Mouse (Mus musculus): ENCODE results near the gene Fblim1.
A peak's percentile ranks its signal among the peaks of the same experiment; 100 is the strongest.

Gene Fblim1

GRCm38 (mm10) chr4:141599251-141600141 is 6.4 kb downstream of the Fblim1 start:
- DNase-seq (ENCODE audit: low spot score in 2 of 2) = peak in 1 of 2 experiments; percentile 61

- DNase-seq (ENCODE audit: low spot score in 2 of 2) = no peak
Measured at GRCm38 (mm10) chr4:141598894-141599250, 7.0 kb downstream of the Fblim1 start.

- DNase-seq (ENCODE audit: low spot score in 2 of 2) = peak in 1 of 2 experiments; percentile 55
Measured at GRCm38 (mm10) chr4:141598199-141598893, 7.5 kb downstream of the Fblim1 start.

DNA sequence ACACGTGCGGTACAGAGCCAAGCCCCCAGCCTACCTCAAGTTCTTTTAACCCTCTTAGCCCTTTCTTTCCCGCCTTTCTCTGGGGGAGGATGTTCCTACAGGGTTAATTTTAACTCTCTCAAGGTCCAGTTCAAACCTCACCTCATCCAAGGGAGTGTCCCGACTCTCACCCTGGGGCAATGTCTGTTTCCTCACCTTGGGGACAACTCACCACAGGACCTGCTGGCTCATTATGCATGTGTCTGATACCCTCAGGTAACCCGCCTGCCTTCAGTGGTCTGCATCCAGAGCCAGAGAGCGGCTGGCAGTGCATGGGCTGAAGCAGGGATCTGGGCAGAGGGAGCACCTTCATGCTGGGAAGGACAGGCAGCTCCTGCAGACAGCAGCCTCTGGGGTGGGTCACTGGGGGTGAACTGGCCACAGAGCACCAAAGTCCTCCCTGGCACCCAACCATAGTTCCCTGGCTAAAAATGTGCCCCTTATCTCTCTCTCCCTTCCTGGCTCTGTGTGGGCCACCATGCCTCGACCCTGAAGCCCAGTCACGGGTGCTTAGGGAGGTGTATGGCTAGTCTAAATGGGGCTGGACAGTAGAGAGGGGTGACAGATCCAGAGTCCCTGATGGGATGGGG is 9.1 kb downstream of the Fblim1 start:
- peak in 1 of 2 experiments; percentile 52 for DNase-seq (ENCODE audit: low spot score in 2 of 2)

DNA sequence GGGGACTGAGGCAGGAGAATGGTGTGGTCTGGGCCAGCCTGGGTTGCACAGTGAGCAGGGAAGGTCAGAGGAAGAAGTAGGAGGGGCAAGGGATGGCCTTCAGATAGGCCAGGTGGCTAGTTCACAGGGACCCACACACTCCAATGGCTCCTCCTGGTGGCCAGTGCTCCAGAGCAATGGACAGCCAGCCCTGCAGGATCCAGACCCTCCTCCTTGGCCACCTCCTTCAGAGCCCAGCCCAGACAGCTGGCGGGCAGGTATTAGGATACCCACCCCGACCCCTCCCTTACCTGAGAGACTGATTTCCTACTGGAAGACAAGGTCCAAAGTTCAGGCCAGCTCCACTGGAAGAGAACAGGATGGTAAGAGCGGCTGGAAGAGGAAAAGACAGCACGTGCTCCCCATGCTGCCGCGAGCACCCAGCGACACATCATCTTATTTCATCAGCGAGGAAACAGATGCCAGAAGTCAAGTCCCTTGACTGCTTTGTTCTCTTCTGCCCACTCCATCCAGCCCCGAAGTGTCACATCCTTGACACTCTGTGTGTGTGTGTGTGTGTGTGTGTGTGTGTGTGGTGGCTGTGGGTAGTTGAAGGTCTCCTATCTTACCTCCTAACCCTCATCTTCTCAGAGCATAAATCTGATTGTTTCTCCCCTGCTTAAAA is 10.2 kb downstream of the Fblim1 start:
- peak in 1 of 2 experiments; percentile 56 for DNase-seq (ENCODE audit: low spot score in 2 of 2)

GRCm38 (mm10) chr4:141595138-141595537 is 10.8 kb downstream of the Fblim1 start:
- DNase-seq (ENCODE audit: low spot score in 2 of 2) = peak in 1 of 2 experiments; percentile 60

DNA sequence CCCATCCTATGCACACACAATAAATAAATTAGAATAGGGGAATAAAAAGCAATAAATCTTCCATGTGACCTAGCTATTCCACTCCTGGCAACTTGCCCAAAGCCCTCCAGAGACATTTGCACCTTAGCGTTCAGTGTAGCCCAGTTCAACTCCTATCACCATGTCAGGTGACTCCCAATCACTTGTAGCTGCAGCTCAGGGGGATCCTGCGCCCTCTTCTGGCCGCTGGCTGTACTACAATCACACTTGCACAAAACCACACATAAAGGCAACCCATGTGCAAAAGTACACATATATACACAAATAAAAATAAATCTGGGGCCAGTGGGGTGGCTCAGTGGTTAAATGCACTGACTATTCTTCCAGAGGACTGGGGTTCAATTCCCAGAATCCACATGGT is 14.3 kb downstream of the Fblim1 start:
- DNase-seq (ENCODE audit: low spot score in 2 of 2) = peak; percentile 45 to 79

GRCm38 (mm10) chr4:141583919-141584318 is 22.0 kb downstream of the Fblim1 start:
- DNase-seq (ENCODE audit: low spot score in 2 of 2) = no peak

GRCm38 (mm10) chr4:141581051-141581450 is 24.8 kb downstream of the Fblim1 start:
- no peak for DNase-seq (ENCODE audit: low spot score in 2 of 2)

DNA sequence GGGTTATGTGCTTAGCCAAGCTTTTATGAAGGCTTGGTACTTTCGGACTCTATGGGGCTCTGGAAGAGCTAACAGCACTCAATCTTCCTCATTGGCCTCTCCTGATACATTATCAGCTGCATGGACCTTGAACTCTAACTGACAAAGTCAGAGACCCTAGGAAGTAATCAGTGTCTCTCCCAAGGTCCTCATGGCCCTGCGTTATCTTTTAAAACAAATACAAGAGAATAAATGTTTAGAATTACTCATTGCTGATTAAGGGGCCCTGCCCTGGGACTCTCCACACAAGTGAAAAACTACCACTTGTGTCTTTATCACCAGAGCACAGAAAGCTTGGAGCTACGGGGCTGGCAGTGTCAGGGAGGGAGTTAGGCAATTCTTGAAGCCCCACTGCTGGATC is 27.1 kb downstream of the Fblim1 start:
- no peak for DNase-seq (ENCODE audit: low spot score in 2 of 2)

GRCm38 (mm10) chr4:141576877-141577276 is 29.0 kb downstream of the Fblim1 start:
- DNase-seq (ENCODE audit: low spot score in 2 of 2) = peak in 1 of 2 experiments; percentile 59

DNA sequence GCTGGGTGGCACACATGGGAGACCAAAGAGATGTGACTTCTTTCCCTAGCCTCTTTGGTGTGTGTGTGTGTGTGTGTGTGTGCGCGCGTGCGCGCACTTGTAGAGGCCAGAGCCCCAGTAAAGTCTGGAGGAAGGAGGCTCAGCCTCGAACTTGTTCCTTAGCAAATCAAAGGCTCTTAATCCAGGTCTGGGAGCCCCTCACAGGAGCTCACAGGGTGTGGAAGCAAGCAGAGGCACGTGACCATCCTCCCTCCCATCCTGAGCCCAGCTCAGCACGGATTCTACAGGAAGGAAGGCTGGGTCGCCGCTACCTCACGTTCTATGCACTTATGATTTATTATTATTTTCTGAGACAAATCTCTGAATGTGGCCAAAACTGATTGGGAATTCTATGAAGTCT is 29.5 kb downstream of the Fblim1 start:
- peak in 1 of 2 experiments; percentile 50 for DNase-seq (ENCODE audit: low spot score in 2 of 2)

GRCm38 (mm10) chr4:141574789-141575702 is 30.9 kb downstream of the Fblim1 start:
- DNase-seq (ENCODE audit: low spot score in 2 of 2) = peak; percentile 80 to 95

DNA sequence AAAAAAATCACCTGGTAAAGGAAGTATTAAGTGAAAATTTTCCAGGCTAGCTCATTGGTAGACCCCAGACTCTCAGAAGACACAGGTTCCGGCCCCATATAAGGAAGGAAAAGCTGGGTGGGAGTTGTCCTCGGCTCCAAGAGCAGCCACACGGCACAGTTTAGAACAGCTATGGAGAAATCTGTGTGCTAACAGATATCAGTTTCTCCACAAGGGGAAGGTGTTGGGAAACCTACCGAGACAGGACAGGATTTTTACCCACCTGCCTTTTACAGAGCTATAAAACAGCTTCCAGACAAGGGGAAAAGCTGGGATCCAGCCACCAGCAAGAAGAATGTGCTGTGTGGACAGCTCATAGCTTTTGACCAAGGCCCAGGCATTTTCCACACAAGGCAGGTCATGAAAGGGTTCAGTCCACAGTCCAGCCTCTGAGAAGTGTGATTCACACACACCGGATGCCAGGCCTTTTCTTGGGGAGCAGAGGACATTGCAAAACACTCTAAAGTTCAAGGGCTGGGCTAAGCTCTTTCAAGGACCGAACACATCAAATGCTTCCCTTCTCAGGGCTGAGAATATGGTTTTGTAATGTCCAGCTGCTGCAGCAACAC is 32.4 kb downstream of the Fblim1 start:
- DNase-seq (ENCODE audit: low spot score in 2 of 2) = peak in 1 of 2 experiments; percentile 18

DNA sequence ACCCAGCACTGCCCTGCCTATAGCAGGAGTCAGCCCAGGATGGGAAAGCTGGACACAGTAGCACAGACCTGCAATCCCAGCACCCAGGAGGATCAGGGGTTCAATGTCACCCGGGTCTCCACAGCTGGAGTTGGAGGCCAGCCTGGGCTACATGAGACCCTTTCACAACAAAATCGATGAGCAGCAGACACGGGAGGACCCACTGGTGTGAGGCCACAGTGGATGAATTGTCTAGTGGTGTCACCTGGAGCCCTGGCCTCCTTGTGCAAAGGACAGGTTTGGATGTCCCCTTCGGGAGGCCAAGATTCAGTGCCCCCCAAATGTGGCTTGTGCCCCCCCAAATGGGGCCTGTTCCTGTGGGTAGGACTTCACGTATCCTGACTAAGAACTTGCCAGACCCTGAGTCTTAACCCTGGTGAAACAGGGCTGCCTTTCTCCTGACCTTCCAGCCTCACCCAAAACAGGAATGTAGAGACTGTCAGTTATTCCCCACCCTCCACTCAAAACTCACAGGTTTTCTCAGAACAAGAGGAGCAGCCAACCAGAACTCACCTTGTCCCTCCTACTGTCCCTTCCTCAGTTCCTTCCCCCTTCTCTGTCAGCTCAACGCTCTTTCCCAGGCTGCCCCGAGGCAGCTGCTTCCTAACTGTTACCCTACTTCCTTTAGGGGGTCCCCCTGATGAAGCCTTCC is 33.1 kb downstream of the Fblim1 start:
- DNase-seq (ENCODE audit: low spot score in 2 of 2) = no peak

DNA sequence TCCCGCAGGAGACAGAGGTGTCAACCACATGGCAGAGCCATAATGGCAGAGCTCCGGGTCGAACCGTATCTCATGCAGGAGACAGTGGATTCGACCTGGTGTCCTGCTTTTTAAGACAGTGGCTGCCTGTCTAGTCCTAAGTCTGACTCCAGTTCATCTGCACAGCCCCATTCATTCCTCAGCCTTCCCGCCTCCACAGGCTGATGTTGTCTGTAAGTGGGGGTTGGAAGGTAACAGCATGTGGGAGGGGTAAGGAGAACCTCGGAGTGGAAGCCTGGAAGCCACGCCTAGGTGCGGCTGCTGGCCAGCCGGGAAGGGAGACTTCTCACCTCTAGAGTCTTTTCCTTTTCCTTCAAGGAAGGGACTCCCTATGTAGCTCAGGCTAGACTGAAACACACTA is 34.0 kb downstream of the Fblim1 start:
- DNase-seq (ENCODE audit: low spot score in 2 of 2) = no peak

- DNase-seq (ENCODE audit: low spot score in 2 of 2) = no peak
Measured at GRCm38 (mm10) chr4:141571337-141571739, 34.6 kb downstream of the Fblim1 start.

DNA sequence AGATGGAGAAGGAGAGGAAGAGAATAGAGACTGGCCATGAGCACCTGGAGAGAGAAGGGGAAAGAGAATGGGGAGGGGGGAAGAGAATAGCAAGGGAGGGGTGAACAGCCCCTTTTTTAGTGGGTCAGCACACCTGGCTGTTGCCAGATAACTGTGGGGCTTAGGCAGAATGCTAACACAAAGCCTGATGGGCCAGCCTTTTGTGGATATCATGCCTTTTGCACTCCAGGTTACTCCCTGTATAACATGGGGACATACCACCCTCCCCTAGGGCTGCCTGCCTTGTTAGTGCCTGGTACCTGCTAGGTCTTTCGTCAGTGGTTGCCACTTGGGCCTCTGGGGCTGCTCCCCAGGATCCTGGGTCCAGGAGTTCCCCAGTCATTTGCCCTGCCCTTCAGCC is 35.1 kb downstream of the Fblim1 start:
- no peak for DNase-seq (ENCODE audit: low spot score in 2 of 2)

GRCm38 (mm10) chr4:141570004-141570403 is 35.9 kb downstream of the Fblim1 start:
- DNase-seq (ENCODE audit: low spot score in 2 of 2) = no peak

DNA sequence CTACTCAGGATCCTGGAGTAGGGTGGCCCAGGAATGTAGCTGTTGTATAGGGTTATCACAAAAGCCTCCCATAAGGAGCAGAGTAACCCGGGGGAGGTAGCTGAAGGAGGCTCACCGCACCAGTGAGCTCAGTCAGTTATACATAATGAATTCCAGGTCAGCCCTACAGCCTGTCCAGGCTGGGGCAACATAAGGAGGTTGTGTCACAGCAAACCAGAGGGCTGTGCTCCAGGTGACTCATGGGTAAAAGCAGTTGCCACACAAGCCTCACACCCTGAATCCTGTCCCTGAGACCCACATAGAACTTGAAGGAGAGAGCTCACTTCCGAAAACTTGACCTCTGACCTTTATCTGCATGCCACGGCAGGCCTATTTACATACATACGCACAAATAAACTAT is 36.9 kb downstream of the Fblim1 start:
- no peak for DNase-seq (ENCODE audit: low spot score in 2 of 2)
